Mouse (Mus musculus) heart, postnatal 14 days (tissue): ENCODE results near the gene Spag7. TPM values are rescaled to one million over a fixed set of nuclear protein-coding genes. Genes with fewer than 3 reads are reported as not detected.

ENCODE experiments used
- DNase-seq, 2 experiments: peaks; one replicate each; pipeline ENCODE4 v3.0.0; 2021 to 2022
- intact Hi-C: fragments of 180-260 bp; cut with DNase I; formaldehyde crosslinking; loops from one replicate; pipeline ENCODE4 v1.15.1; 2025
- microRNA-seq, 2 experiments: library from miRNA; unstranded; fragments of <30 nt; microRNA quantifications; one replicate each; pipeline ENCODE4 v1.2.0; 2021 to 2022
- total RNA-seq, 2 experiments: library from RNA; stranded (reverse); gene quantifications; 2 replicates each; pipeline ENCODE4 v1.2.3; 2021

Spag7 gene
- total RNA-seq, 2 experiments from 2014 or later, result 83.4 to 84.4 TPM

- peak; percentile 23 to 25 for DNase-seq
Measured at GRCm38 (mm10) chr11:70621972-70622814, 47.0 kb downstream of the Spag7 start.

GRCm38 (mm10) chr11:70619101-70619500, 50.1 kb downstream of the Spag7 start, which contains the start of gene Chrne:
Chrne (minus strand) TSS chr11:70619216.
- DNase-seq, result no peak
- intact Hi-C loops, result loop anchor here (10.0 kb wide), 1 partner anchor 204 kb away; the partner anchor contains the start of gene Pelp1

More at GRCm38 (mm10) chr11:70621972-70622814, 47.0 kb downstream of the Spag7 start:
- intact Hi-C loops, result no loop called here

- intact Hi-C loops, result loop anchor here (10.0 kb wide), 1 partner anchor 201 kb away; the partner anchor contains the start of gene Pelp1
- no peak for DNase-seq
Measured at GRCm38 (mm10) chr11:70615516-70616093, 53.6 kb downstream of the Spag7 start, which contains the start of gene 4930544D05Rik. 4930544D05Rik (plus strand) TSS chr11:70615848.

DNA sequence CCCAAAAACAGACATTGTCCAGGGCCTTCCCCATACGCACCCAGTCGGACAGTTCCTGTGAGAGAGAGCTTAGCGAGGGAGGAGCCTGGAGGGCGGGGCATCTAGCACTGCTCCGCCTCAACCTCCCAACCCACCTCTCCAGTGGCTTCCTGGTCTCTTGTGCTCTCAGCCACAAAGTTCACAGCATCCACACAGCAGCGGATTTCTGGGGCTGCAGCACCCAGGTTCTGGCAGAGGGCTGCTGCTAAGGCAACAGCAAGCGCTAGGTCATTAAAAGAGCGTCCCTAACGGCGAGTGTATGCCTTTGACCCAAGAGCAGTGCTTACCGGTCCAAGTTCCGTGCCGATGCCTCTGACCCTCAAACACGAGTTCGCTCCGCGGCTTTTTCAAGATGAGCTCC, 54.1 kb downstream of the Spag7 start:
- intact Hi-C loops, result loop anchor here (10.0 kb wide), 1 partner anchor 200 kb away; the partner anchor contains the start of gene Pelp1
- DNase-seq, result peak; percentile 62 to 70

Small RNAs within 50 kb of the gene (microRNA-seq; reads per million reads assigned to microRNA genes)
- 0 to 1.1 reads per million in 2 experiments for gene Mir6925

Other genes with a start within 250 kb of the Spag7 start
- gene Arrb2, start 236.8 kb downstream of the Spag7 start, total RNA-seq, result 10 to 100 TPM; 13.8 to 17.0 TPM
- gene Med11, start 217.5 kb downstream of the Spag7 start, total RNA-seq, result 1 to 10 TPM; 7.3 to 8.5 TPM
- gene Zmynd15, start 210.0 kb downstream of the Spag7 start, total RNA-seq, result 1 to 10 TPM; 2.9 to 4.7 TPM
- gene Cxcl16, start 209.4 kb downstream of the Spag7 start, total RNA-seq, result 1 to 10 TPM; 7.3 to 9.5 TPM
- gene Tm4sf5, start 164.2 kb downstream of the Spag7 start, total RNA-seq, result 1 to 10 TPM; 1.2 to 1.3 TPM
- under 1 TPM in 1 of 2 experiments, not detected in 1; 0.45 TPM for gene Vmo1, start 154.8 kb downstream of the Spag7 start, total RNA-seq
- not detected for gene Gltpd2, start 150.2 kb downstream of the Spag7 start, total RNA-seq
- 100 to 1,000 TPM; 231 to 238 TPM for gene Psmb6, start 144.0 kb downstream of the Spag7 start, total RNA-seq
- not detected for gene Gm40193, start 136.5 kb downstream of the Spag7 start, total RNA-seq
- gene Pld2, start 129.4 kb downstream of the Spag7 start, total RNA-seq, result 1 to 10 TPM; 7.7 to 8.4 TPM
- gene Mink1, start 106.5 kb downstream of the Spag7 start, total RNA-seq, result 10 to 100 TPM; 42.2 to 44.1 TPM
- not detected for gene 4930544D05Rik, start 53.6 kb downstream of the Spag7 start, total RNA-seq
- gene Chrne, start 50.2 kb downstream of the Spag7 start, total RNA-seq, result not detected
- under 1 TPM; 0.17 to 0.22 TPM for gene Gp1ba, start 30.3 kb downstream of the Spag7 start, total RNA-seq
- gene Rnf167, start 22.2 kb downstream of the Spag7 start, total RNA-seq, result 10 to 100 TPM; 52.0 to 54.4 TPM
- gene Slc25a11, start 21.9 kb downstream of the Spag7 start, total RNA-seq, result 100 to 1,000 TPM; 438 to 444 TPM
- gene Pfn1, start 14.8 kb downstream of the Spag7 start, total RNA-seq, result 100 to 1,000 TPM; 326 to 379 TPM
- gene Eno3, start 12.2 kb downstream of the Spag7 start, total RNA-seq, result 1,000 to 10,000 TPM; 1,878 to 1,971 TPM
- 10 to 100 TPM; 38.3 to 40.0 TPM for gene Camta2, start 18.7 kb upstream of the Spag7 start, total RNA-seq
- gene Inca1, start 30.7 kb upstream of the Spag7 start, total RNA-seq, result 1 to 10 TPM; 3.0 to 4.7 TPM
- gene Kif1c, start 31.1 kb upstream of the Spag7 start, total RNA-seq, result 100 to 1,000 TPM; 322 to 323 TPM
- 1 to 10 TPM; 8.3 to 8.7 TPM for gene Zfp3, start 94.8 kb upstream of the Spag7 start, total RNA-seq
- gene Scimp, start 143.2 kb upstream of the Spag7 start, total RNA-seq, result under 1 TPM; 0.29 to 0.55 TPM
- 10 to 100 TPM; 32.8 to 34.8 TPM for gene Rabep1, start 175.4 kb upstream of the Spag7 start, total RNA-seq